Mouse (Mus musculus) CH12.LX (cell line): ENCODE measurements around the gene Agap3. TPM values are rescaled to one million over a fixed set of nuclear protein-coding genes. Genes with fewer than 3 reads are reported as not detected.

Experiments
- DNase-seq: peaks from one replicate; pipeline ENCODE4 v3.0.0-alpha.2; 2013; ENCODE audit errors: extremely low read depth
- H3K27ac ChIP-seq: 2 replicates; pipeline ENCODE4 v1.5.1; 2012; ENCODE audit warnings: low read depth, mild to moderate bottlenecking, control low read depth, moderate library complexity; ENCODE audit not compliant: insufficient read depth
- H3K27me3 ChIP-seq: replicated peaks from 2 replicates; pipeline ENCODE3; 2012; ENCODE audit warnings: inconsistent platforms
- H3K36me3 ChIP-seq, 2 experiments: replicated peaks in 1 of 2; 2 replicates each; pipeline versions ENCODE3 to v1.6.1; 2012; ENCODE audit warnings: inconsistent platforms in 1 of 2, low read length in 1 of 2, mild to moderate bottlenecking in 1 of 2, mixed read lengths in 1 of 2, moderate library complexity in 1 of 2; ENCODE audit not compliant: control insufficient read depth in 1 of 2, insufficient read depth in 1 of 2
- H3K4me1 ChIP-seq, 2 experiments: 2 replicates each; pipeline ENCODE4 v1.6.1; 2012; ENCODE audit warnings: inconsistent platforms in 1 of 2, moderate library complexity in 1 of 2; ENCODE audit not compliant: insufficient read depth in 2 of 2, control insufficient read depth in 1 of 2
- H3K4me2 ChIP-seq: 2 replicates; pipeline ENCODE4 v1.6.1; 2012; ENCODE audit warnings: low read depth, mild to moderate bottlenecking, control low read depth; ENCODE audit not compliant: poor library complexity, insufficient read depth, severe bottlenecking
- H3K4me3 ChIP-seq, 3 experiments: fragments of 150-350 bp in 1 of 3; sonication (generic) in 1 of 3; replicated peaks in 1 of 3; 2 replicates each; pipeline versions ENCODE3 to v1.5.1; 2011 to 2012; ENCODE audit warnings: low read depth in 2 of 3, low read length in 2 of 3, mild to moderate bottlenecking in 2 of 3, moderate library complexity in 2 of 3, control low read depth in 1 of 3, improper control_type of control experiment in 1 of 3, inconsistent platforms in 1 of 3, mixed read lengths in 1 of 3; ENCODE audit not compliant: poor library complexity in 1 of 3
- H3K79me2 ChIP-seq: replicated peaks from 2 replicates; pipeline ENCODE4 v1.6.1; 2012; ENCODE audit warnings: mild to moderate bottlenecking, moderate library complexity; ENCODE audit not compliant: control insufficient read depth, poor library complexity, insufficient read depth, severe bottlenecking; ENCODE audit errors: extremely low read depth
- H3K9ac ChIP-seq: 2 replicates; pipeline ENCODE4 v1.6.1; 2012; ENCODE audit warnings: low read depth, mild to moderate bottlenecking, control low read depth, moderate library complexity; ENCODE audit not compliant: insufficient read depth
- H3K9me3 ChIP-seq: replicated peaks from 2 replicates; pipeline ENCODE3; 2012; ENCODE audit warnings: low read length, inconsistent platforms, mixed read lengths
- BHLHE40 ChIP-seq: IDR thresholded peaks from 2 replicates; pipeline ENCODE4 v1.6.1; 2011; ENCODE audit warnings: mild to moderate bottlenecking, low read depth, low read length, improper control_type of control experiment
- CHD2 ChIP-seq: IDR thresholded peaks from 2 replicates; pipeline ENCODE4 v1.6.1; 2011; ENCODE audit warnings: low read length, improper control_type of control experiment
- CTCF ChIP-seq, 2 experiments: IDR thresholded peaks in 1 of 2; conservative IDR thresholded peaks in 1 of 2; 2 replicates each; pipeline ENCODE4 v1.5.1; 2011 to 2012; ENCODE audit warnings: low read depth in 2 of 2, low read length in 2 of 2, improper control_type of control experiment in 1 of 2, inconsistent platforms in 1 of 2, mild to moderate bottlenecking in 1 of 2, moderate library complexity in 1 of 2
- EP300 ChIP-seq: IDR thresholded peaks from 2 replicates; pipeline ENCODE4 v1.6.1; 2011; ENCODE audit warnings: low read length, improper control_type of control experiment
- ETS1 ChIP-seq: conservative IDR thresholded peaks from 2 replicates; pipeline ENCODE4 v1.6.1; 2012; ENCODE audit warnings: low read depth, mild to moderate bottlenecking, inconsistent platforms, low read length, improper control_type of control experiment, moderate library complexity
- JUN ChIP-seq: IDR thresholded peaks from 2 replicates; pipeline ENCODE4 v1.6.1; 2011; ENCODE audit warnings: low read depth, mild to moderate bottlenecking, low read length, improper control_type of control experiment, moderate library complexity; ENCODE audit not compliant: insufficient read depth
- JUND ChIP-seq: conservative IDR thresholded peaks from 2 replicates; pipeline ENCODE4 v1.6.1; 2011; ENCODE audit warnings: low read depth, low read length, improper control_type of control experiment
- KAT2A ChIP-seq: IDR thresholded peaks from 2 replicates; pipeline ENCODE4 v1.6.1; 2012; ENCODE audit warnings: low read length, improper control_type of control experiment, inconsistent platforms; ENCODE audit not compliant: insufficient replicate concordance
- MAZ ChIP-seq: IDR thresholded peaks from 2 replicates; pipeline ENCODE4 v1.6.1; 2012; ENCODE audit warnings: low read depth, mild to moderate bottlenecking, inconsistent platforms, low read length, improper control_type of control experiment, moderate library complexity
- MXI1 ChIP-seq: IDR thresholded peaks from 2 replicates; pipeline ENCODE4 v1.6.1; 2011; ENCODE audit warnings: mild to moderate bottlenecking, low read depth, low read length, improper control_type of control experiment
- MYC ChIP-seq: IDR thresholded peaks from 2 replicates; pipeline ENCODE4 v1.6.1; 2011; ENCODE audit warnings: low read depth, mild to moderate bottlenecking, improper control_type of control experiment, low read length
- NRF1 ChIP-seq: IDR thresholded peaks from 2 replicates; pipeline ENCODE4 v1.6.1; 2014; ENCODE audit warnings: low read depth, mild to moderate bottlenecking, inconsistent platforms, low read length, improper control_type of control experiment, moderate library complexity
- SIN3A ChIP-seq: IDR thresholded peaks from 2 replicates; pipeline ENCODE4 v1.6.1; 2012; ENCODE audit warnings: low read length, improper control_type of control experiment, inconsistent platforms
- SMC3 ChIP-seq: IDR thresholded peaks from 2 replicates; pipeline ENCODE4 v1.6.1; 2011; ENCODE audit warnings: low read depth, low read length, improper control_type of control experiment
- TBP ChIP-seq: conservative IDR thresholded peaks from 2 replicates; pipeline ENCODE4 v1.6.1; 2011; ENCODE audit warnings: low read depth, low read length, improper control_type of control experiment
- TCF12 ChIP-seq: IDR thresholded peaks from 2 replicates; pipeline ENCODE4 v1.6.1; 2014; ENCODE audit warnings: low read depth, mild to moderate bottlenecking, inconsistent platforms, low read length, improper control_type of control experiment
- USF2 ChIP-seq: conservative IDR thresholded peaks from 2 replicates; pipeline ENCODE4 v1.6.1; 2011; ENCODE audit warnings: low read depth, low read length, improper control_type of control experiment
- ZC3H11A ChIP-seq: IDR thresholded peaks from 2 replicates; pipeline ENCODE4 v1.6.1; 2012; ENCODE audit warnings: low read depth, mild to moderate bottlenecking, inconsistent platforms, low read length, improper control_type of control experiment
- ZMIZ1 ChIP-seq: IDR thresholded peaks from 2 replicates; pipeline ENCODE4 v1.6.1; 2012; ENCODE audit warnings: low read depth, mild to moderate bottlenecking, inconsistent platforms, low read length, improper control_type of control experiment
- ZNF384 ChIP-seq: IDR thresholded peaks from 2 replicates; pipeline ENCODE4 v1.6.1; 2012; ENCODE audit warnings: low read depth, low read length, improper control_type of control experiment, inconsistent platforms
- dilution Hi-C: fragments of 300-500 bp; cut with MboI; formaldehyde crosslinking; loops from 2 replicates; pipeline ENCODE4 v1.14.3; 2020; ENCODE audit warnings: low sequenced_read_pairs; ENCODE audit not compliant: extremely low pct_unique_long_range_greater_than_20kb, extremely low pct_ligation_motif_present
- in situ Hi-C: fragments of 300-500 bp; cut with MboI; formaldehyde crosslinking; loops from 3 replicates; pipeline ENCODE4 v1.14.3; 2019; ENCODE audit warnings: low sequenced_read_pairs, low pct_ligation_motif_present, low pct_unique_long_range_greater_than_20kb, mixed read lengths
- polyA plus RNA-seq: library from polyadenylated mRNA; unstranded; fragments of >175 nt; gene quantifications from 2 replicates; pipeline ENCODE4 v1.2.1, GENCODE M21; 2012; ENCODE audit warnings: low read depth; ENCODE audit not compliant: insufficient read length
- total RNA-seq, 2 experiments: library from RNA; depleted of rRNA; stranded (reverse); fragments of 300-350 nt in 1 of 2; fragments of >200 nt in 1 of 2; gene quantifications; 2 replicates each; pipeline ENCODE4 v1.2.3; 2012 to 2014

The Agap3 gene
- total and polyA plus RNA-seq, 3 experiments, result 15.4 to 43.5 (median 38.0) TPM

- Histone ChIP-seq H3K27ac (no peak overlapping the region), H3K4me1 (no peaks in the 10 kb centered on the region; a peak in 1 of 4 replicates), H3K27me3 (no peaks in the 10 kb centered on the region), H3K9me3 (no peaks in the 10 kb centered on the region), H3K4me3 (no peak overlapping the region), H3K9ac (no peak overlapping the region)
- in situ Hi-C loops (no loop called here), dilution Hi-C loops (no loop called here)
- TF ChIP-seq ETS1, result no peak
- TF ChIP-seq SIN3A, result no peak
- TF ChIP-seq SMC3, result no peak
- TF ChIP-seq EP300, result no peak
- TF ChIP-seq BHLHE40, result no peak
- TF ChIP-seq USF2, result no peak
- TF ChIP-seq MXI1, result no peak
- no peak for TF ChIP-seq TCF12
- no peak for TF ChIP-seq ZC3H11A
- no peak for TF ChIP-seq ZNF384
- TF ChIP-seq NRF1, result no peak
- no peak for TF ChIP-seq JUND
- TF ChIP-seq, all 38 proteins: peak for 0
- no peaks in the 10 kb centered on the region for H3K79me2 ChIP-seq
- DNase-seq, result no peak
- H3K4me2 ChIP-seq, result no peak overlapping the region
- H3K36me3 ChIP-seq, result peaks cover 19 to 57% of the 10 kb centered on the region in 2 experiments
Measured at GRCm38 (mm10) chr5:24412063-24412462, 39.9 kb upstream of the Agap3 start.

GRCm38 (mm10) chr5:24413042-24413693 lies 38.8 kb upstream of the Agap3 start, which contains the start of gene Asic3:
Gene Asic3 (plus strand): TSS chr5:24413392.
- H3K27ac ChIP-seq, result no peak within 1 kb of the TSS
- no peak within 1 kb of the TSS for H3K4me3 ChIP-seq

More at GRCm38 (mm10) chr5:24413042-24413693, 38.8 kb upstream of the Agap3 start, which contains the start of gene Asic3:
- no peaks in the 10 kb centered on the region; a peak in 1 of 4 replicates for H3K4me1 ChIP-seq
- H3K9me3 ChIP-seq, result no peaks in the 10 kb centered on the region
- no peak within 1 kb of the TSS for H3K9ac ChIP-seq
- no peak for DNase-seq
- in situ Hi-C loops (no loop called here), dilution Hi-C loops (no loop called here)
- TF ChIP-seq CTCF (conservative IDR thresholded peaks at IDR 0.05 in 1 of 2, IDR thresholded peaks at IDR 0.05 in 1 of 2; ENCODE audit: low read depth in 2 of 2, low read length in 2 of 2), result no peak
- no peak for TF ChIP-seq SIN3A
- no peak for TF ChIP-seq ETS1
- no peak for TF ChIP-seq KAT2A
- no peak for TF ChIP-seq ZMIZ1
- TF ChIP-seq JUN, result no peak
- no peak for TF ChIP-seq NRF1
- TF ChIP-seq ZC3H11A, result no peak
- no peak for TF ChIP-seq CHD2
- no peak for TF ChIP-seq USF2
- no peak for TF ChIP-seq TBP
- no peak for TF ChIP-seq MYC
- no peak for TF ChIP-seq ZNF384
- no peak for TF ChIP-seq MAZ
- H3K36me3 ChIP-seq, result peaks cover 8 to 52% of the 10 kb centered on the region in 2 experiments
- no peaks in the 10 kb centered on the region for H3K27me3 ChIP-seq
- no peaks in the 10 kb centered on the region for H3K79me2 ChIP-seq
- H3K4me2 ChIP-seq, result no peak within 1 kb of the TSS
